Mouse (Mus musculus): ENCODE data around the gene H2-T22.

DNA sequence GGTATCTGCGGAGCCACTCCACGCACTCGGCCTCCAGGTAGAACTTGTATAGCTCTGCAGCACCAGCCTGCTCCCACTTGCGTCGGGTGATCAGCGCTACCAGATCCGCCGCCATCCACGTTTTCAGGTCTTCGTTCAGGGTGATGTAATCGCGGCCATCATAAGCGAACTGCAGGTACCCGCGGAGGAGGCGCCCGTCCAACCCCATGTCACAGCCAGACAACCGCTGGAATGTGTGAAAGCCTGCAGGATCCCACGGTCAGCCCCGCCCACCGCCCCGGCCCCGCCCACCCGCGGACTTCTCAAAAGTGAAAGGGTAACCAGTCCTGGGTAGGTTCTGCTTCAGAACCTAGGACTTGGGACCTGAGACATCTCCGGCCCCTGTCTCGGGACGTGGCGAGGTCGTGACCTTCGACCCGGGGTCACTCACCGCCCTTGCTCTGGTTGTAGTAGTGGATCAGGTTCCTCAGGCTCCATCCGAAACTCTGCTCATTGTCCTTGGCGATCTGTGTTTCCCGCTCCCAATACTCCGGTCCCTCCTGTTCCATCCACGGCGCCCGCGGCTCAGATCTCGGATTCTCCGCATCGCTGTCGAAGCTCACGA lies 40.8 kb upstream of the H2-T22 start:
- TF ChIP-seq CTCF (IDR thresholded peaks at IDR 0.05) (no peak), POLR2A (IDR thresholded peaks at IDR 0.05; ENCODE audit: insufficient read depth, low read depth, low read length) (no peak), EP300 (IDR thresholded peaks at IDR 0.05; ENCODE audit: insufficient read depth, low read depth, low read length) (no peak)
